Mouse (Mus musculus) ES-E14 (cell line): ENCODE data around the gene Syt13. TPM values are rescaled to one million over a fixed set of nuclear protein-coding genes. Genes with fewer than 3 reads are reported as not detected.

Experiments
- DNase-seq: peaks from one replicate; pipeline ENCODE4 v3.0.0-alpha.2; 2013; ENCODE audit warnings: low read depth, low spot score
- H3K27ac ChIP-seq: 2 replicates; pipeline ENCODE4 v1.5.1; 2012; ENCODE audit warnings: low read depth, mild to moderate bottlenecking, low read length, moderate library complexity, mixed read lengths; ENCODE audit not compliant: poor library complexity, insufficient read depth, severe bottlenecking
- H3K36me3 ChIP-seq: 2 replicates; pipeline ENCODE4 v1.6.1; 2012; ENCODE audit warnings: mild to moderate bottlenecking, low read length, moderate library complexity, mixed read lengths; ENCODE audit not compliant: control insufficient read depth, poor library complexity, insufficient read depth, severe bottlenecking
- H3K4me1 ChIP-seq, 2 experiments: fragments of 150-350 bp in 1 of 2; sonication (generic) in 1 of 2; 2 replicates each; pipeline ENCODE4 v1.6.1; 2012; ENCODE audit warnings: low read length in 2 of 2, mild to moderate bottlenecking in 1 of 2, mixed read lengths in 1 of 2; ENCODE audit not compliant: control insufficient read depth in 2 of 2, insufficient read depth in 2 of 2, poor library complexity in 1 of 2
- H3K4me3 ChIP-seq, 2 experiments: fragments of 150-350 bp in 1 of 2; sonication (generic) in 1 of 2; 2 replicates each; pipeline ENCODE4 v1.5.1; 2012; ENCODE audit warnings: low read length in 2 of 2, low read depth in 1 of 2, mild to moderate bottlenecking in 1 of 2, mixed read lengths in 1 of 2; ENCODE audit not compliant: insufficient read depth in 1 of 2, poor library complexity in 1 of 2, severe bottlenecking in 1 of 2
- H3K9ac ChIP-seq: 2 replicates; pipeline ENCODE4 v1.6.1; 2012; ENCODE audit warnings: low read depth, mild to moderate bottlenecking, low read length, mixed read lengths; ENCODE audit not compliant: poor library complexity, insufficient read depth, severe bottlenecking
- H3K9me3 ChIP-seq: fragments of 150-350 bp; sonication (generic); 2 replicates; pipeline ENCODE4 v1.6.1; 2012; ENCODE audit warnings: low read depth, mild to moderate bottlenecking, low read length; ENCODE audit not compliant: control insufficient read depth, insufficient read depth
- CHD2 ChIP-seq: IDR thresholded peaks from 2 replicates; pipeline ENCODE4 v1.6.1; 2014; ENCODE audit warnings: mild to moderate bottlenecking, low read depth, low read length, inconsistent platforms
- HCFC1 ChIP-seq: IDR thresholded peaks from 2 replicates; pipeline ENCODE4 v1.6.1; 2012; ENCODE audit warnings: low read length, inconsistent platforms, borderline replicate concordance; ENCODE audit not compliant: insufficient read depth
- MAFK ChIP-seq: IDR thresholded peaks from 2 replicates; pipeline ENCODE4 v1.6.1; 2014; ENCODE audit warnings: mild to moderate bottlenecking, low read depth, low read length, inconsistent platforms; ENCODE audit not compliant: insufficient read depth
- ZC3H11A ChIP-seq: IDR thresholded peaks from 2 replicates; pipeline ENCODE4 v1.6.1; 2012; ENCODE audit warnings: low read depth, mild to moderate bottlenecking, inconsistent platforms, low read length, borderline replicate concordance
- ZNF384 ChIP-seq: IDR thresholded peaks from 2 replicates; pipeline ENCODE4 v1.6.1; 2012; ENCODE audit warnings: low read depth, low read length, inconsistent platforms
- in situ Hi-C, 2 experiments: fragments of 600-800 bp; cut with MboI; formaldehyde crosslinking; loops; one replicate each; pipeline ENCODE4 v1.15.1; 2025; ENCODE audit warnings: low sequenced_read_pairs in 2 of 2, inconsistent platforms in 1 of 2; ENCODE audit not compliant: unreplicated experiment in 2 of 2
- total RNA-seq: library from RNA; depleted of rRNA; stranded (reverse); fragments of 300-350 nt; gene quantifications from 2 replicates; pipeline ENCODE4 v1.2.3, GENCODE M21; 2012

Syt13 gene
- total RNA-seq, 1 experiment = 5.8 TPM

DNA sequence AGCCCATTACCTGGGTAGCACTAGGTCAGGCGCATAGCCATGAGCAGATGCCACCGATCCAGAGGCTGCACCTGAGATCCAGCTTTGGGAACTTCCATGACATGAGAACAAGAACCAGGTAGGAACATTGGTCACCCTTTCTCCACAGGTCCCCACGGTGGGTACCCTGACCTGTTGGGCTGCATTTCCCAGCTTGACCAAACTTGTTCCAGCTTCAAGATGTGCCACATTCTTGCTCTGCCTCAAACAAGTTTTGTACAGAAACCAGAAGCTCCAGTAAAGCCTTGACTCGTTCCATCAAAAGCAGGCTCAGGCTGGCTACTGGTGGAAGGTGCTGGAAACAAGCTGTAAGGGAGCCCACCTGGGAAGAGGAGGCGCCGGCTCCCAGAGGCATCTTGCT is 29.9 kb upstream of the Syt13 start:
- TF ChIP-seq HCFC1 = no peak
- TF ChIP-seq CHD2 = no peak
- TF ChIP-seq MAFK = no peak
- TF ChIP-seq ZC3H11A = no peak
- TF ChIP-seq ZNF384 = no peak
- in situ Hi-C loops = loop anchor here in 1 of 2 experiments (5.0 kb wide), 1 partner anchor 177 kb away; no protein-coding TSS in a partner anchor
- H3K4me3 ChIP-seq = no peak overlapping the region
- no peaks in the 10 kb centered on the region for H3K36me3 ChIP-seq
- H3K9ac ChIP-seq = no peak overlapping the region
- peaks cover 0 to 4% of the 10 kb centered on the region in 2 experiments; a peak in 1 of 4 replicates for H3K4me1 ChIP-seq
- H3K27ac ChIP-seq = no peak overlapping the region
- DNase-seq = no peak
- H3K9me3 ChIP-seq = no peaks in the 10 kb centered on the region

DNA sequence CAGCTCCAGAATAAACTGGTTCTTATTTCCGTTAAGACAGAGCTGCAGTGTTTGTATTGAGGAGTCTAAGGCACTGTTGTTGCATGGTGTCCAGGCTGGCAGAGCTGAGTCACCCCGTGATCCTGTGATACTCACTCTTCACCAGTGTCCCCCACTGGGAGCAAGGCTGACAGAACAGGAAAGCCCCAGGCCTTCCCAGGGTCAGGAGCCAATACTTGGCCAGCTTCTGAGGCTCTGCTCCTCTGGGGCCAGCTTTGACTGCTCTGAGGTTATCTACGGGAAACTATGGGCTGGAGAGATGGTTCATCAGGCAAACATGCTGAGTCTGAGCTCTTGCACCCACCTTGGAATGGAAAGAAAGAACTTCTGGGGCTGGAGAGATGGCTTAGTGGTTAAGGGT is 28.0 kb upstream of the Syt13 start:
- H3K9me3 ChIP-seq = no peaks in the 10 kb centered on the region
- H3K4me3 ChIP-seq = no peak overlapping the region
- DNase-seq = no peak
- peaks cover 0 to 4% of the 10 kb centered on the region in 2 experiments; a peak in 1 of 4 replicates for H3K4me1 ChIP-seq
- no peak overlapping the region for H3K27ac ChIP-seq
- in situ Hi-C loops = loop anchor here in 1 of 2 experiments (5.0 kb wide), 1 partner anchor 175 kb away; no protein-coding TSS in a partner anchor
- H3K36me3 ChIP-seq = no peaks in the 10 kb centered on the region
- TF ChIP-seq MAFK = no peak
- no peak for TF ChIP-seq HCFC1
- no peak for TF ChIP-seq ZC3H11A
- no peak for TF ChIP-seq ZNF384
- no peak for TF ChIP-seq CHD2
- no peak overlapping the region for H3K9ac ChIP-seq

DNA sequence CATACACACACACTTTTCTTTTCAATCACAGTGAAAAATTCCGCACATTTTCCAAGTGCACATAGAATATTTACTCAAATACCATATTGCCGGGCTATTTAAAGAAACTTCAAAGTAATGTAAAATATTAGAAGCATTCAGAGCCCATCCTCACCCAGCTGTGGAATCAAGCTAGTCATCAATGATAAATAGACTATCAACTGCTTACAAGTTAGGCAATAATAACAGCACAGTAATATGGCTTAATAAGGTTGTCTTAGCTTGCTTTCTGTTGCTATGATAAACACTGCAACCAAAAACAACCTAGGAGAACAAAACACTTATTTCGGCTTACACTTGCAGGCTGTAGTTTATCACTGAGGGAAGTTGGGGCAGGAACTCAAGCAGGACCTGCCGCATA is 22.4 kb upstream of the Syt13 start:
- TF ChIP-seq ZC3H11A (no peak), CHD2 (no peak), MAFK (no peak), HCFC1 (no peak), ZNF384 (no peak)
- Histone ChIP-seq H3K9ac (no peak overlapping the region), H3K9me3 (no peaks in the 10 kb centered on the region), H3K4me1 (no peaks in the 10 kb centered on the region), H3K36me3 (no peaks in the 10 kb centered on the region), H3K27ac (no peak overlapping the region), H3K4me3 (no peak overlapping the region)
- in situ Hi-C loops = no loop called here
- no peak for DNase-seq

DNA sequence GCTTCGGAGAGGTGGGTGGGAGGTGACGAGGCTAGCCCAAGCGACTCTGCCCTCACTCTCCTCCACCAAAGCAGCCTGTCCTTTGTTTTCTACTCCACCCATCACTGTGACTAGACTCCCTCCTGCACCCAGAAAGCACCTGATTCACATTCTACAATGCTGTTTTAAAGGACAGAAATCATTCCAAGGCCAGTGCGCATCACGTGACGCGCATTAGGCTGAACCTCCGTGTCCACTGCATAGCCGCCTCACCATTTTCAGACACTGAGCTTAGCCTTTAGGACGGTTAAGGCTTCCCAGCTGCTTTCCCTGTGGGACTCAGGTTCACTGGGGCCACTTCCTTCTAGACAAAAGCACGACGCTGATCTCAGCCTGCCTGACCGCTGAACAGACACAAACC is 11.2 kb upstream of the Syt13 start:
- H3K9me3 ChIP-seq = no peaks in the 10 kb centered on the region
- H3K4me3 ChIP-seq = no peak overlapping the region
- H3K36me3 ChIP-seq = no peaks in the 10 kb centered on the region
- H3K4me1 ChIP-seq = no peaks in the 10 kb centered on the region
- DNase-seq = no peak
- in situ Hi-C loops = loop anchor here in 1 of 2 experiments (25.0 kb wide), 1 partner anchor 159 kb away; no protein-coding TSS in a partner anchor
- no peak overlapping the region for H3K9ac ChIP-seq
- H3K27ac ChIP-seq = no peak overlapping the region
- TF ChIP-seq MAFK (no peak), ZNF384 (no peak), HCFC1 (no peak), ZC3H11A (no peak), CHD2 (no peak)

GRCm38 (mm10) chr2:92904307-92904859 is 10.5 kb upstream of the Syt13 start:
- in situ Hi-C loops = loop anchor here in 1 of 2 experiments (25.0 kb wide), 1 partner anchor 158 kb away; no protein-coding TSS in a partner anchor
- no peak overlapping the region for H3K4me3 ChIP-seq
- H3K36me3 ChIP-seq = no peaks in the 10 kb centered on the region
- H3K4me1 ChIP-seq = no peaks in the 10 kb centered on the region
- no peak overlapping the region for H3K9ac ChIP-seq
- no peaks in the 10 kb centered on the region for H3K9me3 ChIP-seq
- TF ChIP-seq HCFC1 (no peak), ZNF384 (no peak), CHD2 (no peak), ZC3H11A (peak; percentile 87), MAFK (no peak)
- peak; percentile 56 for DNase-seq
- no peak overlapping the region for H3K27ac ChIP-seq
